Mouse (Mus musculus) layer of hippocampus, adult 9-10 months (tissue): ENCODE data around the gene Tex9.
"Not testable (repeated sequence)": the region's sequence is repeated elsewhere in the genome, so short reads cannot be mapped to it uniquely, and the experiment has no call there.

Source experiments
- DNase-seq: peaks from one replicate; pipeline ENCODE4 v3.0.0; 2022; ENCODE audit warnings: low spot score

The Tex9 gene

DNA sequence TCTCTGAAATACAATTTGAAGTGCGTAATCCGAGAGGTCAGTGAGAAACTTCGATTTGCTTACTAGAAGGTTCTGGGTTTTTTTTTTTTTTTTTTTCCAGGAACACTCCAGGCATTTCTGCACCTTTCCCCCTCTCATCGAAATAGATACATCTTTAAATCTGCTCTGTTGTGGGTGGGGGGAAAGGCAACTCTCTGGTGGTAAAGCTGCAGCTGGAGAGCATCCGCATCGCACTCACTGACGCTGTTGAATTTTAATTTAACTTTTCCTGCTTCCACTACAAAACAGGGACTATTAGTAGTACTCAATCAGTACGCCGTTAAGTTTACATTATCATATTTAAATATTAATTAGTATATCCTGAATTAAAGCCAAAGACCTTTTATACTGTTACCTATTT lies 53.3 kb downstream of the Tex9 start:
- DNase-seq: no peak

DNA sequence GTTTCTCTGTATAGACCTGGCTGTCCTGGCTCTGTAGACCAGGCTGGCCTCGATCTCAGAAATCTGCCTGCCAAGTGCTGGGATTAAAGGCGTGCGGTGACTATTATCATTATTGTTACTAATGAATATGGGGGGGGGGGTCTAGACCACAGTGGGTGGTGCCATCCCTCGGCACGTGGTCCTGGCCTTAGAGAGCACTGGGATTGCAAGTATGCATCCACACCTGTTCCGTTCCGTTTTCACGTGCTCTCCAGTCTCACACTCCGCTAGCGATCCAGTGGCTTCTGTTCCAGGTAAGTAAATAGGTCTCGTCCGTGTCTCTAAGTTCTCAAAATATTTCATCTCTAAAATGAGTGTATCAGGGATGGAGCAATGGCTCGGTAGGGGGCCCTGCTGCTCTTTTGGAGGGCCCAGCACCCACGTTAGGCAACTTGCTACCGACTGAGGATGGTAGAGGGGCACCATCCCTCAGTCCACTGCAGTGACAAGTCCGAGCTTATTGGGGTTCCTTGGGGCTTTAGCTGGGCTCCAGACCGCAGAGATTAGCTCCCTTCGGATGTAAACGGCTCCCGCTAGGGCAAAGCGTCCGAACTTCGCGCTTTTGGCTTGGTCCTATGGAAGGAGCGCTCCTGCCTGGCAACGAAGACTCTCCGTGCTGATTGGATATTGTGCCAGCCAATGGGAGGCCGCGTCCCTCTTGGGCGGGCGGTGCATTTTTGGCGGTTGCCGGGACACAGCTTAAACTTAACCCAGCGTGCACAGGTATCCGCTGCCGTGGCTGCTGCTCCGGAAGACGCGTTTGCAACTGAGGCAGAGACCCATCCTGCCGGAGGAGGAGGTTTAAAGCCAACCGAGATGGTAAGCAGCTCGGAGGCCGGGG lies 54.0 kb downstream of the Tex9 start, which contains the start of gene Mns1:
Gene Mns1, plus strand, starts transcription at position 190 of the 880 bp plus-strand sequence.
- DNase-seq: peak; percentile 81

- no peak for DNase-seq
Observed at GRCm38 (mm10) chr9:72434876-72435275, 57.1 kb downstream of the Tex9 start.

GRCm38 (mm10) chr9:72427861-72428260 lies 64.2 kb downstream of the Tex9 start:
- no peak for DNase-seq

DNA sequence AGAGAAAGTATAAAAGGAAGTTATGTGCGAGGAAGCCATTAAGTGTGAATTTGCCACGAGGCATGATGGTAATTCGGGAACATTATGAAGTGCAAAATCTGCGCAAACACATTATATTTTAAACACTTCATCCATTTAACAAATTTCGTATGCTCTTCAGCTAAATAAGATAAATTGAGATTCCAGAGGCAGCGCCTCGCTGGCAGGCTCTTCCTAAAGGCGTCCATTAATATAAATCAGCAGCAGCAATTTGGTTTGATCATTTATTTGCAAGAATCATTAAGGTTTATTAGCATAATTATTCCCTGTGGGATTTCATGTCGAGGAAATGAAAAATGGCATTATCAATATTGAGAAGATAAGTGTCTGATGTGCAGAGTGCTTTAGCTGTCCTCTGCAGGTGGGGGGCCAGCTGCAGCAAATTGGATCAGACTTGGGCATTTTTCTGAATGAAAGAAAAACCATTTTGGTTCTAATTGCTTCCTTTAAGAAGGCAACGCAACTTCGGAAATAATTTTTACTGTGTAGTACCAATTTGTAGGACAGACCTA lies 66.6 kb downstream of the Tex9 start:
- DNase-seq: no peak

GRCm38 (mm10) chr9:72422753-72423152 lies 69.3 kb downstream of the Tex9 start:
- DNase-seq: no peak

- DNase-seq: no peak
Observed at GRCm38 (mm10) chr9:72422284-72422683, 69.7 kb downstream of the Tex9 start.

DNA sequence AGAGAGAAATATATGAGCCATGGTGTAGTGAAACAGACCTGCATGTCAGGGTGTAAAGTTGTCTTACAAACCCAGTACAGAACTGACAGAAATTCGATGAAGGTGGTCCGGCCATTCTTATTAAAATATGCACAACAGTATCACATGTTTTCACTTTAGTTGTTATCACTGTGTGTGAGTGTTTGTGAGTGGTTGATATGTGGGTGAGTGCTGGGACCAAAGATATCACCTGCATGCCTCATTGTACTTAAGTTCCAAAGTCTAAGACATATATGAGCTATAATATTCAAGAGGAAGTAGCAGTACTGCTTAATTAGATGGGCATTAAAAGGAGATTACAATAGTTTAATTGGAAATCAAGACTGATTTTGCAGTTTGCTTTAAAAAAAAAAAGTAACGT lies 71.5 kb downstream of the Tex9 start:
- no peak for DNase-seq

DNA sequence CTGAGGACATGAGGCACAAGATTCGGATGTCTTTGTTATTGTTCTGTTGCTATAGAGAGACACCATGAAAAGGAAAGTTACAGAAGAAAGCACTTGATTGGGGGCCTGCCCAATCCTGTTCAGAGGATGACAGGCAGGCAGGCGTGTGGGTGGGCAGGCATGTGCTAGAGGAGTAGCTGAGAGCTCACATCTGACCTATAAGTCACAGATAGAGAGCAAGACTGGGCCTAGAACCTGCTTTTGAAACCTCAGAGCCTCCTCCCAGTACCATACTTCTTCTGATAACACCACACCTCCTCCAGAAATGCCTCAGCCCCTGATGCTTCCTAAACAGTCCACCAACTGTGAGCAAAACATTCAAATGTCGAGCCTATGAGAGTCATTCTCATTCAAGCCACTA lies 73.6 kb downstream of the Tex9 start:
- no peak for DNase-seq

DNA sequence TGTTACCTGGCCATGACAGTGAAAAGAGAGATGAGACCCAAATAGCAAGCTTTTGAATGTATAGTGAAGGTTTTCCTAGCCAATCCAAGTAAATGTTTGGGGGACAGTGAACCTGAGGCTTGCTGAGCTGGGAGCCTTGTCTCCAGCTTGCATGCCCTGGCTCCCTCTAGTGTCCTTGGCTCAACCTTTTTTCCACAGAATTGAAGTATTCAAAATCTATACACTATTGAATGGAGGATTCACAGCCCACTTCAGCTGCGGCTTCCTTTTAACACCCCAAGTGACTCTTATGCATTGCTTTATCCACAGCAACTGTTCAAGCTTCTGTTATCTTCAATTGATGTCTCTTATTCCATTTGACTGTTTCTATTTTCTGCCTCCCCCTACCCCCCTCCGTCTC lies 80.3 kb downstream of the Tex9 start:
- DNase-seq: no peak

- DNase-seq: no peak
Observed at GRCm38 (mm10) chr9:72409381-72410225, 82.4 kb downstream of the Tex9 start.

- DNase-seq: peak; percentile 67
Observed at GRCm38 (mm10) chr9:72408131-72408586, 83.9 kb downstream of the Tex9 start.

- no peak for DNase-seq
Observed at GRCm38 (mm10) chr9:72405882-72406638, 86.0 kb downstream of the Tex9 start.

- DNase-seq: no peak
Observed at GRCm38 (mm10) chr9:72404934-72405333, 87.1 kb downstream of the Tex9 start.

GRCm38 (mm10) chr9:72404446-72404845 lies 87.6 kb downstream of the Tex9 start:
- no peak for DNase-seq

- DNase-seq: no peak
Observed at GRCm38 (mm10) chr9:72403421-72403820, 88.6 kb downstream of the Tex9 start.

- not testable (repeated sequence) for DNase-seq
Observed at GRCm38 (mm10) chr9:72401769-72402168, 90.2 kb downstream of the Tex9 start.
